Mouse (Mus musculus) liver, embryonic 14.5 days (tissue): ENCODE data around the gene Tap1.
A peak's percentile ranks its signal among the peaks of the same experiment; 100 is the strongest.

ENCODE experiments used
- CTCF ChIP-seq: IDR thresholded peaks from 2 replicates; pipeline ENCODE4 v1.5.1; 2016; ENCODE audit warnings: antibody characterized with exemption, low read depth, control low read depth
- EP300 ChIP-seq: IDR thresholded peaks from 2 replicates; pipeline ENCODE4 v1.6.1; 2016; ENCODE audit warnings: antibody characterized with exemption, low read depth

GRCm38 (mm10) chr17:34177179-34177578, 10.2 kb upstream of the Tap1 start:
- TF ChIP-seq EP300 (no peak), CTCF (peak; percentile 53; the same call in 1 of the 2 replicates)
